Mouse (Mus musculus): ENCODE data around the gene Plekhm3. TPM values are rescaled to one million over a fixed set of nuclear protein-coding genes. Genes with fewer than 3 reads are reported as not detected.

Plekhm3 gene
- polyA plus RNA-seq, 1 experiment from 2014 or later = 10.4 TPM

DNA sequence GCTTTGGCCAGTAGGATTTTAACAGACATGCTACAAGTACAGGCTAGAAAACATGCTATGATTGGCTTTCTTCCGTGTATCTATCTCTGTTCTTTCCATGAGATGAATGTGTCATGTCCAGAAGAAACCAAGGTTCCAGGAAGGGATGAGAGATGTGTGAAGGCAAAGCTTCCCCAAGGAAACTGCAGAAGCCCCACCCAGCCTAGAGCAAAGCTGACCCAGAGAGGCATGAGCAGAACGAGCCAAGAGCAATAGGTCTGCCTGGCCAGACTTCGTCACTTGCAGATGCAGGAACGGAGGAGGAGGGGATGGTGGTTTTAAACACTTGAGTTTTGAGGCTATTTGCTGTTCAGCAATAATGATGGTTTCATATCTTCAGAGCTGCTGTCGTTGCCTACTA is 198.9 kb downstream of the Plekhm3 start:
- 66% methylated on average over 5 of the region's 5 CpGs for WGBS
- Histone ChIP-seq H3K9me3 (ENCODE audit: control insufficient read depth, low read depth, low read length) (no peaks in the 10 kb centered on the region), H3K27ac (ENCODE audit: low read length) (no peak overlapping the region), H3K4me1 (ENCODE audit: control insufficient read depth, insufficient read depth, low read length) (peaks cover 15% of the 10 kb centered on the region), H3K4me3 (ENCODE audit: low read depth, low read length) (no peak overlapping the region), H3K9ac (replicated peaks; ENCODE audit: low read depth, low read length) (no peak overlapping the region), H3K36me3 (ENCODE audit: control insufficient read depth, insufficient read depth, low read length) (no peaks in the 10 kb centered on the region), H3K4me2 (replicated peaks; ENCODE audit: low read depth, low read length) (no peak overlapping the region), H3K27me3 (ENCODE audit: control insufficient read depth, insufficient read depth, low read length) (no peaks in the 10 kb centered on the region)
- no peak for ATAC-seq (ENCODE audit: insufficient number of reproducible peaks, insufficient read depth, low FRiP score, low read depth)

DNA sequence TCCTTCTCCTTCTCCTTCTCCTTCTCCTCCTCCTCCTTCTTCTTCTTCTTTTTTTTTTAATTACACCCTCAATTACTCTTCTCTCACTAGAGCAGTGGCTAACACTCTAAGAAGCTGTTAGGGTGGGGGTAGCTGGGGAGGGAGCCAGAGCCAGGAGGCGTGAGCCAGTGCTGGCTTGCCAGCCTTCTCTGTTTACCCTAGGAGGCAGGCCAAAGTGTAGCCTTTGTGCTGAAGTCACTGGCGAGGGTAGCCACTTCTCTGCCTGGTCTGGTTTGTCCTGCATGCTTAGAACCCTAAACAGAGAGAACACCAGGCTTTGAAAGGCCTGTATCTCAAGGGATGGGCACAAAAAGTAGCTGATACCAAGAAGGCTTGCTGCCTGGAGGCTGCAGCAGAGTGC is 199.4 kb downstream of the Plekhm3 start:
- 19% methylated on average over 2 of the region's 2 CpGs for WGBS
- Histone ChIP-seq H3K4me1 (ENCODE audit: control insufficient read depth, insufficient read depth, low read length) (peaks cover 15% of the 10 kb centered on the region), H3K27ac (ENCODE audit: low read length) (no peak overlapping the region), H3K9ac (replicated peaks; ENCODE audit: low read depth, low read length) (no peak overlapping the region), H3K9me3 (ENCODE audit: control insufficient read depth, low read depth, low read length) (no peaks in the 10 kb centered on the region), H3K4me3 (ENCODE audit: low read depth, low read length) (no peak overlapping the region), H3K27me3 (ENCODE audit: control insufficient read depth, insufficient read depth, low read length) (no peaks in the 10 kb centered on the region), H3K36me3 (ENCODE audit: control insufficient read depth, insufficient read depth, low read length) (no peaks in the 10 kb centered on the region), H3K4me2 (replicated peaks; ENCODE audit: low read depth, low read length) (no peak overlapping the region)
- peak; percentile 88 for ATAC-seq (ENCODE audit: insufficient number of reproducible peaks, insufficient read depth, low FRiP score, low read depth)

DNA sequence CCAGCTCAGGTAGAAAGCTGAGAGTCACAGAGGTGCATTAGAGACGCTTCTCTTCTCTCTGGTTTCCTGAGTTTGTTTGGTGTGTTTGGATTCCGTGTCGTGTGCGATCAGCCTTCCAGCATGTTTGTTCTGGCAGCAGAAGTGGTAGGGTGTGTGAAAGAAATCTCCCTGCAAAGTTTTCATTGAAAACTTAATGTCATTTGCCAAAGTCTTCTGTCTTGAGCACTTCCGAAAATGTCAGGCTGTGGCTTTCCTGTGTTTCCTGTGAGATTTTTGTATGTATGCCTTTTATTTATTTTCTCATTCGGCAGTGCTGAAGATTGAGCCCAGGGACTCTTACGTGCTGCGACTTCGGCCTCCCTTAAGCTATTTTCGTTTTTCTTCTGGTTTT is 200.0 kb downstream of the Plekhm3 start:
- WGBS = 47% methylated on average over 10 of the region's 10 CpGs
- Histone ChIP-seq H3K9ac (replicated peaks; ENCODE audit: low read depth, low read length) (no peak overlapping the region), H3K4me2 (replicated peaks; ENCODE audit: low read depth, low read length) (no peak overlapping the region), H3K4me3 (ENCODE audit: low read depth, low read length) (no peak overlapping the region), H3K27ac (ENCODE audit: low read length) (peak overlapping the region; percentile 21; the same call in 1 of the 2 replicates), H3K9me3 (ENCODE audit: control insufficient read depth, low read depth, low read length) (no peaks in the 10 kb centered on the region), H3K36me3 (ENCODE audit: control insufficient read depth, insufficient read depth, low read length) (no peaks in the 10 kb centered on the region), H3K4me1 (ENCODE audit: control insufficient read depth, insufficient read depth, low read length) (peaks cover 15% of the 10 kb centered on the region), H3K27me3 (ENCODE audit: control insufficient read depth, insufficient read depth, low read length) (no peaks in the 10 kb centered on the region)
- no peak for ATAC-seq (ENCODE audit: insufficient number of reproducible peaks, insufficient read depth, low FRiP score, low read depth)

DNA sequence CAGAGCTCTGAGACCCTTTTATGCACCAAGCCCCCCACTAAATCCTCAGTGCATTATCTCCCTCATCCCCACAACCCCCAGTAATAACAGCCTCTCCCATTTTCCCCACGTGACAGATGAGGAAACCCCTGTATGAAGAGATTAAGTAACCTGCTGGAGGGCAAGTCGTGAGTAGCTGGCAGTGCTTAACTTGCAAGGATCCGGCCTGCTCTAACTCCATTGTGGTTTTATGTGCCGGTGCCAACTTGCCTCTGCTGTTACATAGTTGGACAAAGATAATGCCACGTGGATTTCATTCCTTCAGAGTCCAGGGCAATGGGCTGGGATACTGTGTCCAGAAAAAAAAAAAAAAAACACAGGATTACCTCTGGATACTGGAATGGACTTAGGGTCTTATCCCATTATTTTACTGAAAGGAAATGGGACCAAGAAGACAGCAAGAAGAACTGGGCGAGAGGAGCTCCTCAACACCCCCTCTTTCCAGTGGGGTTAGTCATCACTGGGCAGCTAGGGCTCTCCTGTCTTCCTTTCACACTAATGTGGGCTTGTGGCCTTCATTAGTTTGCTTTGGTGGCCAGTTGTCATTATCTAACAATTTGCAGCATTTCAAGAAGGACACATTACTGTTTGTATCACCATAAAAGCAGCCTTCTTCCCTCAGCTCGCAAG is 200.5 kb downstream of the Plekhm3 start:
- WGBS = 60% methylated on average over 7 of the region's 7 CpGs
- Histone ChIP-seq H3K9me3 (ENCODE audit: control insufficient read depth, low read depth, low read length) (no peaks in the 10 kb centered on the region), H3K4me1 (ENCODE audit: control insufficient read depth, insufficient read depth, low read length) (peaks cover 15% of the 10 kb centered on the region), H3K4me2 (replicated peaks; ENCODE audit: low read depth, low read length) (no peak overlapping the region), H3K9ac (replicated peaks; ENCODE audit: low read depth, low read length) (no peak overlapping the region), H3K27me3 (ENCODE audit: control insufficient read depth, insufficient read depth, low read length) (no peaks in the 10 kb centered on the region), H3K27ac (ENCODE audit: low read length) (peak overlapping the region; percentile 21; the same call in 1 of the 2 replicates), H3K36me3 (ENCODE audit: control insufficient read depth, insufficient read depth, low read length) (no peaks in the 10 kb centered on the region), H3K4me3 (ENCODE audit: low read depth, low read length) (no peak overlapping the region)
- no peak for ATAC-seq (ENCODE audit: insufficient number of reproducible peaks, insufficient read depth, low FRiP score, low read depth)

DNA sequence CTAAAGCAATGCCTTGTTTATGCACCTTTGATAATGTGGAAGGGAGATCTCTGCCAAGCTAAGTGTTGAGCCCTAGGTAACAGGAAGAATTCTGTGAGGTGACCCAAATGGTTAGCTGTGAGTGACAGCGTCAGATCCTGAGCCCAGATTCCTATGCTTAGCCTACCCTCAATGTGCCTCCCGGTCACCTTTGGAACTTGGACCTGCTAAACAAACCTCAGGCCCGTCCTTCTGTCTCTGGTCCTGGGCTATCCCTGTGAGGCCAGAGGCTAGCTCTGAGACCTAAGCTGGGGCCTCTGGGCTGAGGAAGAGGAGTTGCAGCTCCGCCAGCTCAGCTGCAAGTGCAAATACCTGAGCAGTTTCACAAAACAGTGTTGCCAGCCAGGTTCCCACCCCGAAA is 202.0 kb downstream of the Plekhm3 start:
- Histone ChIP-seq H3K9ac (replicated peaks; ENCODE audit: low read depth, low read length) (no peak overlapping the region), H3K4me3 (ENCODE audit: low read depth, low read length) (no peak overlapping the region), H3K27ac (ENCODE audit: low read length) (no peak overlapping the region), H3K4me1 (ENCODE audit: control insufficient read depth, insufficient read depth, low read length) (peaks cover 15% of the 10 kb centered on the region), H3K9me3 (ENCODE audit: control insufficient read depth, low read depth, low read length) (no peaks in the 10 kb centered on the region), H3K27me3 (ENCODE audit: control insufficient read depth, insufficient read depth, low read length) (no peaks in the 10 kb centered on the region), H3K4me2 (replicated peaks; ENCODE audit: low read depth, low read length) (no peak overlapping the region), H3K36me3 (ENCODE audit: control insufficient read depth, insufficient read depth, low read length) (no peaks in the 10 kb centered on the region)
- WGBS = 86% methylated on average over 5 of the region's 5 CpGs
- no peak for ATAC-seq (ENCODE audit: insufficient number of reproducible peaks, insufficient read depth, low FRiP score, low read depth)

DNA sequence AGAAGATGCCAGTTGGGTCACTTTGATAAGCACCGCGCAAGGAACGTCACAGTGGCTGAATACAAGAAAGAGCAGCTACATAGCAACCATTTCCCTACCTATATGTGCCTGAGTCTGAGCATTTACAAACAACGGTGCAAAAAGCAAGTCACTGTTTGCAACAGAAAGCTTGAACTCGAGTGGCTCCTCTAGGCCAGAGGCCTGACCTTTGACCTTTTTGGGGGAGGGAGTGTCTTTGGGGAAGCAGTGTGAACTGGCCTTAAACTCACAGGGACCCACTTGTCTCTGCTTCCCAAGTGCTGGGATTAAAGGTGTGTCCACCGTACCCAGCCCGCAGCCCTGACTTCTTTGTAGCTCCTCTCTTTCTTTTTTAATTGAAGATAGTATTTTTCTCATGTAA is 203.0 kb downstream of the Plekhm3 start:
- Histone ChIP-seq H3K27me3 (ENCODE audit: control insufficient read depth, insufficient read depth, low read length) (no peaks in the 10 kb centered on the region), H3K9ac (replicated peaks; ENCODE audit: low read depth, low read length) (no peak overlapping the region), H3K9me3 (ENCODE audit: control insufficient read depth, low read depth, low read length) (no peaks in the 10 kb centered on the region), H3K4me3 (ENCODE audit: low read depth, low read length) (no peak overlapping the region), H3K27ac (ENCODE audit: low read length) (no peak overlapping the region), H3K36me3 (ENCODE audit: control insufficient read depth, insufficient read depth, low read length) (no peaks in the 10 kb centered on the region), H3K4me1 (ENCODE audit: control insufficient read depth, insufficient read depth, low read length) (peaks cover 15% of the 10 kb centered on the region), H3K4me2 (replicated peaks; ENCODE audit: low read depth, low read length) (no peak overlapping the region)
- no peak for ATAC-seq (ENCODE audit: insufficient number of reproducible peaks, insufficient read depth, low FRiP score, low read depth)
- 67% methylated on average over 7 of the region's 7 CpGs for WGBS

DNA sequence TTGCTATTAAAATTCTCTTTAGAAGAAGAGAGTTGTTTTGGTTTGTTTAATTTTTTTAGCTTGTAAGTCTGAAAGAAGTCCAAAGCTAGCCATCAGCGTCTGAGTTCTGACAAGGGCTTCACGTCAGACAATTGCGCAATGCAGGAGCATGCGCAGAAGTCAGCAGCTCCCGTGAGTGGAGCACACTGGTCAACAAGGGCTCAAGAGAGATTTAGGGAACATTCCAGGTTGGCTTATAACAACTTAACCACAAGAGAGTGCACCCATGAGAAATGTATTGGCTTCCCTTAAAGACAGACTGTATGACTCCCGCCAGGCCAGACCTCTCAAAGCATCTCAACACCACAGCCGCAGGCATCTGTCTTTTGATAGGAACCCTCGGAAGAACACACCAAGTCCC is 203.5 kb downstream of the Plekhm3 start:
- peaks cover 15% of the 10 kb centered on the region for H3K4me1 ChIP-seq (ENCODE audit: control insufficient read depth, insufficient read depth, low read length)
- H3K36me3 ChIP-seq (ENCODE audit: control insufficient read depth, insufficient read depth, low read length) = no peaks in the 10 kb centered on the region
- H3K9ac ChIP-seq (replicated peaks; ENCODE audit: low read depth, low read length) = no peak overlapping the region
- H3K9me3 ChIP-seq (ENCODE audit: control insufficient read depth, low read depth, low read length) = no peaks in the 10 kb centered on the region
- no peak overlapping the region for H3K27ac ChIP-seq (ENCODE audit: low read length)
- H3K4me3 ChIP-seq (ENCODE audit: low read depth, low read length) = no peak overlapping the region
- ATAC-seq (ENCODE audit: insufficient number of reproducible peaks, insufficient read depth, low FRiP score, low read depth) = no peak
- H3K4me2 ChIP-seq (replicated peaks; ENCODE audit: low read depth, low read length) = no peak overlapping the region
- WGBS = 81% methylated on average over 8 of the region's 8 CpGs
- H3K27me3 ChIP-seq (ENCODE audit: control insufficient read depth, insufficient read depth, low read length) = no peaks in the 10 kb centered on the region

DNA sequence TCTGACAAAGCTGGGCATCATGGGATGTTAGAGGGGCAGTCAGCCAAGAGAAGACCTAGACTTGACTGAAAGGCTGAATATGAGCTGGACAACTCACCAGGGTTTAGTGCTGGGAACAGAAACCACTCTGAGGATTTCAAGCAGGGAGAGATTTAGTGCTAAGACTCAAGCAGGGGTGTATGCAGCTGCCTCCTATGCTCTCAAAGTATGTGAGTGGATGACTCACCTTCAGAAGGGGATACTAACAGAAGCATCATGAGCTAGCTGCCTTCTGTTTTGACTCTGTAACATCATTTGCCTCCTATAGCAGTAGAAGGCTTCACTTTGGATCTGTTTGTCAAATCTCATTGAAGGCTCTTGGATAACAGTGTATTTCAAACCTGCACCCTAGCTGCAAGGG is 212.0 kb downstream of the Plekhm3 start:
- H3K36me3 ChIP-seq (ENCODE audit: control insufficient read depth, insufficient read depth, low read length) = no peaks in the 10 kb centered on the region
- no peaks in the 10 kb centered on the region for H3K27me3 ChIP-seq (ENCODE audit: control insufficient read depth, insufficient read depth, low read length)
- H3K27ac ChIP-seq (ENCODE audit: low read length) = no peak overlapping the region
- no peaks in the 10 kb centered on the region for H3K4me1 ChIP-seq (ENCODE audit: control insufficient read depth, insufficient read depth, low read length)
- H3K9me3 ChIP-seq (ENCODE audit: control insufficient read depth, low read depth, low read length) = no peaks in the 10 kb centered on the region
- H3K4me2 ChIP-seq (replicated peaks; ENCODE audit: low read depth, low read length) = no peak overlapping the region
- H3K4me3 ChIP-seq (ENCODE audit: low read depth, low read length) = no peak overlapping the region
- H3K9ac ChIP-seq (replicated peaks; ENCODE audit: low read depth, low read length) = no peak overlapping the region
- ATAC-seq (ENCODE audit: insufficient number of reproducible peaks, insufficient read depth, low FRiP score, low read depth) = no peak

DNA sequence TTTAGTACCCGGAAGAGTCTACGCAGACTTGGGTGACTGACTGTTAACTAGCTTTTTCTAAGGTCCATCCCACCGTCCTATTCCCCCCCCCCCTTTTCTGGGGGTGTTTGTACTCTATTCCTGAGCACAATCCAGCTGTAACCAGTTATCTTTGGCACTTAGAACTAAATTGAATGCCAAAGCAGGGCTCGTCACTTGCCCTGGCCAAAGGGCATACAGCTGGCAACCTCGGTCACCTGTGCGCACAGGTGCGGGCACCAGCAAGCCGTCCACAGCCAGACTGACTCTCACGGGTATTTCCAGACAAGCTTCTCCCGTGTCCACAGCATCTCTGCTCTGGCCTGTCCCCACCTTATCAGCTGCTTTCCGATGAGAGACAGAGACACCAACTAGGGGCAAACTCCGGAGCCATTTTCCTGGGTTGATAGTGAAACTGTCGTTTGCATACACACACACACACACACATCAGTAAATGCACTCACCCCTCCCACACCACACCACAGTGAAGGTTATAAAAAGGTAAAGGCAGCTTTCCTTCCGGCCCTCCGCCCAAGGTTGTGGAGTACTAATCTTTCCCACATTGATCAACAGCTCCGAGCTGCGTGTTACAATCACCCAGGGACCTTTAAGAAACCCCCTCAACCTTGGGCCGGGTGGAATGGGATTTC is 213.7 kb downstream of the Plekhm3 start:
- no peak overlapping the region for H3K4me3 ChIP-seq (ENCODE audit: low read depth, low read length)
- ATAC-seq (ENCODE audit: insufficient number of reproducible peaks, insufficient read depth, low FRiP score, low read depth) = no peak
- peaks cover 4% of the 10 kb centered on the region; the same call in 1 of the 2 replicates for H3K4me1 ChIP-seq (ENCODE audit: control insufficient read depth, insufficient read depth, low read length)
- H3K9me3 ChIP-seq (ENCODE audit: control insufficient read depth, low read depth, low read length) = no peaks in the 10 kb centered on the region
- H3K27ac ChIP-seq (ENCODE audit: low read length) = no peak overlapping the region
- no peaks in the 10 kb centered on the region for H3K36me3 ChIP-seq (ENCODE audit: control insufficient read depth, insufficient read depth, low read length)
- no peak overlapping the region for H3K4me2 ChIP-seq (replicated peaks; ENCODE audit: low read depth, low read length)
- H3K9ac ChIP-seq (replicated peaks; ENCODE audit: low read depth, low read length) = no peak overlapping the region
- 73% methylated on average over 18 of the region's 18 CpGs for WGBS
- no peaks in the 10 kb centered on the region for H3K27me3 ChIP-seq (ENCODE audit: control insufficient read depth, insufficient read depth, low read length)
